Mouse (Mus musculus) midbrain, embryonic 13.5 days (tissue): ENCODE data around the gene Scn4b. TPM values are rescaled to one million over a fixed set of nuclear protein-coding genes. Genes with fewer than 3 reads are reported as not detected.

ENCODE experiments used
- ATAC-seq: fragments of 200-750 bp; cut with Nextera tagmentation; 2 replicates; pipeline ENCODE4 v1.8.0; 2017; ENCODE audit warnings: mild to moderate bottlenecking, moderate TSS enrichment, moderate library complexity
- H3K27ac ChIP-seq: fragments of 300-500 bp; sonication (generic); 2 replicates; pipeline ENCODE4 v1.5.1; 2015; ENCODE audit warnings: inconsistent platforms, mild to moderate bottlenecking, moderate library complexity
- H3K27me3 ChIP-seq: fragments of 300-500 bp; sonication (generic); 2 replicates; pipeline ENCODE4 v1.6.1; 2015; ENCODE audit warnings: mild to moderate bottlenecking, inconsistent platforms
- H3K36me3 ChIP-seq: fragments of 300-500 bp; sonication (generic); 2 replicates; pipeline ENCODE4 v1.6.1; 2015; ENCODE audit warnings: mild to moderate bottlenecking, inconsistent platforms
- H3K4me1 ChIP-seq: fragments of 300-500 bp; sonication (generic); replicated peaks from 2 replicates; pipeline ENCODE4 v1.6.1; 2015; ENCODE audit warnings: inconsistent platforms
- H3K4me2 ChIP-seq: fragments of 300-500 bp; sonication (generic); replicated peaks from 2 replicates; pipeline ENCODE4 v1.6.1; 2015; ENCODE audit warnings: moderate library complexity, mild to moderate bottlenecking, inconsistent platforms
- H3K4me3 ChIP-seq: fragments of 300-500 bp; sonication (generic); replicated peaks from 2 replicates; pipeline ENCODE4 v1.5.1; 2015; ENCODE audit warnings: mild to moderate bottlenecking, inconsistent platforms
- H3K9ac ChIP-seq: fragments of 300-500 bp; sonication (generic); replicated peaks from 2 replicates; pipeline ENCODE4 v1.6.1; 2015; ENCODE audit warnings: mild to moderate bottlenecking, inconsistent platforms
- H3K9me3 ChIP-seq: fragments of 300-500 bp; sonication (generic); 2 replicates; pipeline ENCODE4 v1.6.1; 2016; ENCODE audit warnings: mild to moderate bottlenecking, inconsistent platforms
- WGBS: fragments of 180-500 bp; shearing (Covaris S2); methylation state at CpG from one replicate; pipeline ENCODE4 v1.1.7; 2015; 5-methylcytosine and 5-hydroxymethylcytosine counted together
- polyA plus RNA-seq: library from polyadenylated mRNA; unstranded; fragments of >200 nt; fragmentation: Nextera tagmentation; extraction: Ambion mirVana; gene quantifications from 2 replicates; pipeline ENCODE4 v1.2.1, GENCODE M21; 2015

The Scn4b gene
- polyA plus RNA-seq, 1 experiment from 2014 or later = 0.17 TPM

- Histone ChIP-seq H3K4me3 (no peak overlapping the region), H3K27ac (no peak overlapping the region), H3K36me3 (no peaks in the 10 kb centered on the region), H3K4me2 (no peak overlapping the region), H3K4me1 (no peaks in the 10 kb centered on the region), H3K27me3 (no peaks in the 10 kb centered on the region), H3K9ac (no peak overlapping the region), H3K9me3 (no peaks in the 10 kb centered on the region)
- no peak for ATAC-seq
- 82% methylated on average over 1 of the region's 1 CpGs for WGBS
These were observed 32.9 kb downstream of the Scn4b start for GRCm38 (mm10) chr9:45171073-45171610.

GRCm38 (mm10) chr9:45173475-45173874 is 35.3 kb downstream of the Scn4b start:
- ATAC-seq = no peak
- Histone ChIP-seq H3K4me2 (no peak overlapping the region), H3K9ac (no peak overlapping the region), H3K4me1 (no peaks in the 10 kb centered on the region), H3K4me3 (no peak overlapping the region), H3K36me3 (no peaks in the 10 kb centered on the region), H3K27me3 (no peaks in the 10 kb centered on the region), H3K9me3 (no peaks in the 10 kb centered on the region), H3K27ac (no peak overlapping the region)
- 74% methylated on average over 3 of the region's 3 CpGs for WGBS

- no peak overlapping the region for H3K4me3 ChIP-seq
- no peak for ATAC-seq
- 87% methylated on average over 5 of the region's 5 CpGs for WGBS
- H3K27ac ChIP-seq = no peak overlapping the region
- no peak overlapping the region for H3K9ac ChIP-seq
- no peaks in the 10 kb centered on the region for H3K36me3 ChIP-seq
- H3K9me3 ChIP-seq = no peaks in the 10 kb centered on the region
- no peaks in the 10 kb centered on the region for H3K27me3 ChIP-seq
- no peaks in the 10 kb centered on the region for H3K4me1 ChIP-seq
- H3K4me2 ChIP-seq = no peak overlapping the region
These were observed 41.1 kb downstream of the Scn4b start for GRCm38 (mm10) chr9:45179282-45179681.

DNA sequence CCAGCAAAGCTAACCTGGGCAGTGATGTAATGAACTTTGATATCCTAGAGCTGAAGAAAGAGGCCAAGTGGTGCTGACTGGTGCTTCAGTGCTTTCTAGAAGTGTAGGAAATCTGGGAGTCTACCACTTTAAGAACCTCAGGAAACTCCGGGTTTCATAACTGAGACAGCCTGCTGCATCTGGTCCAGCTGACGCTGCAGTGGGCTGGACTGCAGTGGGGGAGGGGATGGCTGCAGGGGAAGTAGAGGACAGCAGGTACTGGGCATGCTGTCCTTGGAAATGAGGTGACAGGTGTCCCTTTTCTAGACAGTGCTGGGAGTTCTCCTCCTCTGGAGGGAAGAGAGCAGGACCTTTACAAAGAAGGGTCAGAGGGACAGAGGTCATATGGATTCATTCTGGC is 43.6 kb downstream of the Scn4b start, which contains the start of gene BC049352:
Gene BC049352 (plus strand): TSS at position 238 of the 400 bp plus-strand sequence.
- Histone ChIP-seq H3K9ac (0 out of 2 replicates have a peak within 1 kb of the TSS, but pooled peaks have one; percentile 23), H3K4me2 (no peak within 1 kb of the TSS), H3K27ac (no peak within 1 kb of the TSS), H3K4me3 (no peak within 1 kb of the TSS), H3K27me3 (no peaks in the 10 kb centered on the region), H3K9me3 (no peaks in the 10 kb centered on the region), H3K36me3 (no peaks in the 10 kb centered on the region), H3K4me1 (no peaks in the 10 kb centered on the region)
- ATAC-seq = no peak
- 37% methylated on average over 2 of the region's 2 CpGs for WGBS

DNA sequence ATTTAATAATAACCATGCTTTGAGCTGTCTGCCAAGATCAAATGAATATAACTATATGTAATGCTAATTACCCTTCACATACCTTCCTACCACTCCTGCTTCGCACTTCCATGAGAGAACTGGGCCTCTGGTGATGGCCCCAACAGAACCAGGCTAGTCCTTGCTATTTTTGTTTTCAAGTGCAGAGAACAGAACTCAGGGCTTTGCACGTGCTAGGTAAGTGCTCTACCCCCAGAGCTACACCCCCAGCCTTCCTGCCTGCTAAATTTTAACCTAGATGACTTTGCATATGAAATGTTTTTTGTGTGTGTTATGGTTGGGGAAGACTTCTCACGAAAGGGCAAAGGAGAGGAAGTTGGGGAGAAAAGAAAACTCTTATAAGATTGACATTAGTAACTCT is 44.3 kb downstream of the Scn4b start:
- 56% methylated on average over 3 of the region's 3 CpGs for WGBS

GRCm38 (mm10) chr9:45183266-45183665 is 45.1 kb downstream of the Scn4b start:
- WGBS = 90% methylated on average over 6 of the region's 6 CpGs
- no peaks in the 10 kb centered on the region for H3K9me3 ChIP-seq
- no peak for ATAC-seq
- no peaks in the 10 kb centered on the region for H3K4me1 ChIP-seq
- no peak overlapping the region for H3K4me3 ChIP-seq
- no peak overlapping the region for H3K4me2 ChIP-seq
- H3K36me3 ChIP-seq = no peaks in the 10 kb centered on the region
- no peak overlapping the region for H3K9ac ChIP-seq
- H3K27ac ChIP-seq = no peak overlapping the region
- no peaks in the 10 kb centered on the region for H3K27me3 ChIP-seq

More for the DNA sequence above, 44.3 kb downstream of the Scn4b start:
- H3K36me3 ChIP-seq = no peaks in the 10 kb centered on the region
- no peaks in the 10 kb centered on the region for H3K27me3 ChIP-seq
- no peak overlapping the region for H3K27ac ChIP-seq
- H3K9me3 ChIP-seq = no peaks in the 10 kb centered on the region
- no peak for ATAC-seq
- H3K4me2 ChIP-seq = no peak overlapping the region
- 0 out of 2 replicates have a peak overlapping the region, but pooled peaks have one; percentile 23 for H3K9ac ChIP-seq
- no peak overlapping the region for H3K4me3 ChIP-seq
- no peaks in the 10 kb centered on the region for H3K4me1 ChIP-seq

GRCm38 (mm10) chr9:45185250-45185649 is 47.1 kb downstream of the Scn4b start:
- Histone ChIP-seq H3K9ac (no peak overlapping the region; the same call in 1 of the 2 replicates), H3K27ac (no peak overlapping the region), H3K9me3 (no peaks in the 10 kb centered on the region), H3K4me1 (no peaks in the 10 kb centered on the region), H3K4me3 (no peak overlapping the region), H3K4me2 (no peak overlapping the region), H3K36me3 (no peaks in the 10 kb centered on the region), H3K27me3 (no peaks in the 10 kb centered on the region)
- WGBS = 79% methylated on average over 4 of the region's 4 CpGs
- no peak for ATAC-seq

DNA sequence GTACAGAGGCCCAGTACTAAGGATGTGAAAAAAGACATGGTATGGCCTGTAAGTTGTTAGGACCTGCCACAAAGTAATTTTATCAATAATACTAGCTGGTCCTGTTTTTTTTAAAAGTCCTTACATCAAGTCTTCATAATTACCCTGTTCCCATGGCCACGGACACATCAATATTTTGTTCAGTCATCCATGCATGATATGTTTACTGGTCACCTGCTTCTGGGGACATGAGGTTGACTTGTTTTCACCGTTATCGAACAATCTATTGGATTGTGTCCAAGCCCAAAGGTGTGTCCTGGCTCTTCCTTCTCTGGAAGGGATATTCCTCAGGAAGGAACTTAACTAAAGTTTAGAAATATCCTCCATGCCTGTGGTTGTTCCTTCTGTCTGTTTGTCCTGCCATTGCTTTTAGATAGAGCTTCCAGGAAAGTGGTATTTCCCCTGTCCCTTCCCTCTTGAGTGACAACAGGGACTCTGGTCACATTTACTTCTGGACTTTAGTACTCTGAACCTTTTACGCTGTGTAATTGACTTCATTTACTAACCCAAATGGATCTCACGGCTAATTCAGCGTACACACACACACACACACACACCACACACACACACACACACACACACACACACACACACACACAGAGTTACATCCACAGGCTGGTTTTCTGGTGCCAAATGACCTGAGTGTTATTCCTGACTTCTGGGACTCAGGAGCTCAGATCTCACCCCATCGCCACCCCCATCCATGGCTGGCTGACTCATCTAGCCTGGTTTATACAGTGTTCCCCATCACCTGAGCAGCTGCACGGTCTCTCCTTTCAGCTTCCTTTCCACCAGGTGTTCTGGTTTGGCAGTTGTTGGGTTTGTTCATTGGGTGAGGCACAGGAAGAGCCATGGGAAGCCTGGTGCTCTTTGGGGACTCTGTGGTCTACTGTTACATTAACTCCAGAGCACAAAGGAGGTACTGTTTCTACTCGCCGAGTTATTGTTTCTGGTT is 50.7 kb downstream of the Scn4b start:
- ATAC-seq = no peak
- Histone ChIP-seq H3K9me3 (no peaks in the 10 kb centered on the region), H3K27me3 (no peaks in the 10 kb centered on the region), H3K36me3 (no peaks in the 10 kb centered on the region), H3K4me1 (no peaks in the 10 kb centered on the region), H3K4me2 (no peak overlapping the region), H3K4me3 (no peak overlapping the region), H3K9ac (no peak overlapping the region), H3K27ac (no peak overlapping the region)
- 91% methylated on average over 10 of the region's 10 CpGs for WGBS

GRCm38 (mm10) chr9:45189661-45190174 is 51.5 kb downstream of the Scn4b start:
- H3K4me3 ChIP-seq = no peak overlapping the region
- H3K27me3 ChIP-seq = no peaks in the 10 kb centered on the region
- no peak overlapping the region for H3K27ac ChIP-seq
- H3K36me3 ChIP-seq = no peaks in the 10 kb centered on the region
- 92% methylated on average over 4 of the region's 4 CpGs for WGBS
- no peak for ATAC-seq
- H3K4me1 ChIP-seq = no peaks in the 10 kb centered on the region
- H3K9ac ChIP-seq = no peak overlapping the region
- no peaks in the 10 kb centered on the region for H3K9me3 ChIP-seq
- no peak overlapping the region for H3K4me2 ChIP-seq

DNA sequence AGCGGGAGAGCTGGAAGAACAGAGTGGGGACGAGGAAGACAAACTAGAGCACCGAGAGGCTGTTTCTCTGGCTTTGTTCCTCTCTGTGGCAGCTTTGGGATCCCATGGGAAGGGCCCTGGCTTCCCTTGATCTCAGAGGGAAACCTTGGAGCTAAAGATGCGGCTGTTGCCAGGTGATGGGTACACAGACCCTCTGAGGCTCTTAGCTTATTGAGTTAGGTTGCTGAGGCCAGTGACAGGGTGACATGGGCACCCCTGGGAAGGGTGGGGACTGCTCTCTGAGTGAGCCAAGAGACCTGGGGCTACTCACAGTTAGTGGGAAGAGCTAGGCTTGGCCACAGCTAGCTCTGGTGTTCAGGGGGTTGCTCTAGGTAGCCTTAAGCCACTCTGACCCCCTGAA is 57.3 kb downstream of the Scn4b start:
- Histone ChIP-seq H3K9ac (no peak overlapping the region), H3K27me3 (no peaks in the 10 kb centered on the region), H3K36me3 (no peaks in the 10 kb centered on the region), H3K4me2 (no peak overlapping the region), H3K4me3 (no peak overlapping the region), H3K4me1 (no peaks in the 10 kb centered on the region), H3K27ac (no peak overlapping the region), H3K9me3 (no peaks in the 10 kb centered on the region)
- no peak for ATAC-seq
- 78% methylated on average over 4 of the region's 4 CpGs for WGBS

GRCm38 (mm10) chr9:45196125-45196830 is 58.1 kb downstream of the Scn4b start:
- Histone ChIP-seq H3K9ac (no peak overlapping the region), H3K4me1 (no peaks in the 10 kb centered on the region), H3K27ac (no peak overlapping the region), H3K27me3 (no peaks in the 10 kb centered on the region), H3K4me3 (no peak overlapping the region), H3K4me2 (no peak overlapping the region), H3K36me3 (no peaks in the 10 kb centered on the region), H3K9me3 (no peaks in the 10 kb centered on the region)
- ATAC-seq = no peak
- 73% methylated on average over 8 of the region's 8 CpGs for WGBS

DNA sequence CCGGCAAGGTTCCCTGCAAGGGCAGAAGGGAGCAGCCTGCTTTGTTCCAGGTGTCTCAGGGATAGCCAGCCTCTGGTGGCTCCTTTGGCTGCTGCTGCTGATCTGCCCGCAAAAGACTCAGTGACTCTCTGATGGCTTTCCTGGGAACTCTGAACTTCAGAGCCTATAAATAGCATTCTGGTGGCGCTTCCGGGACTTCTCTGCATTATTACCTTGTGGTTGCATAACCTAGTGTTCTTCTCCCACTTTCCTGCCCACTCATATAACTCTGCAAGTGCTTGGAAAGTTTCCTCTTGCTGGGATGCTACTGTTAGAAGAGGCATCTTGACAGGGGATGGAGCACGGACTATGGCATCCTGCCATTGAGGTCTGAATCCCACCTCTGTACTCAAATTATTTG is 59.4 kb downstream of the Scn4b start:
- Histone ChIP-seq H3K9ac (no peak overlapping the region), H3K36me3 (no peaks in the 10 kb centered on the region), H3K27ac (no peak overlapping the region), H3K27me3 (no peaks in the 10 kb centered on the region), H3K4me3 (no peak overlapping the region), H3K4me2 (no peak overlapping the region), H3K4me1 (no peaks in the 10 kb centered on the region), H3K9me3 (no peaks in the 10 kb centered on the region)
- 94% methylated on average over 5 of the region's 5 CpGs for WGBS
- no peak for ATAC-seq
